ENCODE assay signal across 9 mouse cellular contexts in genomic region chrX:73410880-73411517, GRCm38 (mm10). TPM values are rescaled to one million over a fixed set of nuclear protein-coding genes. Genes with fewer than 3 reads are reported as not detected.
DNase-seq lines count a peak whose midpoint lies in the region; ATAC-seq and TF ChIP-seq lines count a peak whose summit lies in the region.
"Had no signal": no experiment of that assay in that cellular context is flagged by ENCODE, and none has a peak within 500 bp of the region (broad histone marks: within the 10 kb centered on the region; RNA-seq: fewer than 3 reads in every experiment).

Zfp92 (plus strand) TSS chrX:73411096.

- no peak for TF ChIP-seq POLR2A in heart, adult 2 months (IDR thresholded peaks at IDR 0.05; ENCODE audit: insufficient read depth, low read depth, low read length)
- no peak for TF ChIP-seq POLR2A in bone marrow macrophage, adult 2 months (IDR thresholded peaks at IDR 0.05; ENCODE audit: borderline replicate concordance, low read depth, low read length)

- no peak within 1 kb of the TSS for H3K27ac ChIP-seq in heart, embryonic 14.5 days (replicated peaks in 1 of 2; ENCODE audit: control insufficient read depth in 1 of 2, insufficient read depth in 1 of 2, low read depth in 2 of 2, low read length in 2 of 2)
- no peak within 1 kb of the TSS for H3K27ac ChIP-seq in heart, adult 2 months
- H3K27ac ChIP-seq in bone marrow macrophage, adult 2 months (ENCODE audit: insufficient read depth, low read depth, low read length): no peak within 1 kb of the TSS
- no peak within 1 kb of the TSS for H3K27ac ChIP-seq in forebrain, embryonic 15.5 days (replicated peaks)
- H3K27ac ChIP-seq in neural tube, embryonic 12.5 days: no peak within 1 kb of the TSS

- peaks cover 4% of the 10 kb centered on the region; the same call in 1 of the 2 replicates for H3K27me3 ChIP-seq in heart, embryonic 14.5 days (ENCODE audit: control insufficient read depth, insufficient read depth, low read length)
- H3K27me3 ChIP-seq in heart, adult 2 months (ENCODE audit: control insufficient read depth, insufficient read depth, low read length): 0 out of 2 replicates have a peak, but pooled peaks cover 3% of the 10 kb centered on the region
- H3K27me3 ChIP-seq in forebrain, embryonic 15.5 days: no peaks in the 10 kb centered on the region
- H3K27me3 ChIP-seq in neural tube, embryonic 12.5 days (replicated peaks): no peaks in the 10 kb centered on the region

- intact Hi-C loops in heart, adult 2 months (cut with DNase I): no loop called here

- TF ChIP-seq EP300 in heart, adult 2 months (IDR thresholded peaks at IDR 0.05; ENCODE audit: insufficient read depth, low read depth, low read length): no peak

- 17% methylated on average over 20 of the region's 20 CpGs for WGBS in heart, embryonic 14.5 days
- WGBS in heart, adult 2 months: 10% methylated on average over 19 of the region's 20 CpGs
- WGBS in forebrain, embryonic 15.5 days: 28% methylated on average over 20 of the region's 20 CpGs
- WGBS in neural tube, embryonic 12.5 days: 22% methylated on average over 20 of the region's 20 CpGs

- H3K4me2 ChIP-seq in heart, embryonic 14.5 days (ENCODE audit: low read length): peak within 1 kb of the TSS; percentile 63
- peak within 1 kb of the TSS; percentile 39 for H3K4me2 ChIP-seq in forebrain, embryonic 15.5 days (replicated peaks)
- peak within 1 kb of the TSS; percentile 57 for H3K4me2 ChIP-seq in neural tube, embryonic 12.5 days (replicated peaks)

- H3K9me3 ChIP-seq in heart, embryonic 14.5 days (ENCODE audit: control insufficient read depth, low read length): no peaks in the 10 kb centered on the region
- H3K9me3 ChIP-seq in forebrain, embryonic 15.5 days: no peaks in the 10 kb centered on the region
- H3K9me3 ChIP-seq in neural tube, embryonic 12.5 days: no peaks in the 10 kb centered on the region

- ATAC-seq in heart, embryonic 14.5 days (ENCODE audit: insufficient number of reproducible peaks, insufficient read depth, low FRiP score, low read depth): no peak
- ATAC-seq in forebrain, embryonic 15.5 days (replicated peaks): no peak
- no peak for ATAC-seq in neural tube, embryonic 12.5 days (ENCODE audit: low FRiP score, low read depth)
- ATAC-seq: Patski had no signal

- H3K9ac ChIP-seq in heart, embryonic 14.5 days (ENCODE audit: low read length): no peak within 1 kb of the TSS; the same call in 1 of the 2 replicates
- no peak within 1 kb of the TSS for H3K9ac ChIP-seq in heart, adult 2 months (ENCODE audit: low read depth, low read length)
- no peak within 1 kb of the TSS for H3K9ac ChIP-seq in forebrain, embryonic 15.5 days (replicated peaks)
- H3K9ac ChIP-seq in neural tube, embryonic 12.5 days: no peak within 1 kb of the TSS

- no peak for DNase-seq in heart, adult 2 months
- DNase-seq in layer of hippocampus, postnatal 36 days: peak; percentile 21 to 27
- DNase-seq in c-Kit-positive CD71-positive TER-119-positive erythroid progenitor cells, embryonic 14.5 days (ENCODE audit: low spot score): no peak
- DNase-seq in spleen, postnatal 4 days (ENCODE audit: low spot score in 2 of 2): no peak

- H3K79me2 ChIP-seq in heart, adult 2 months (replicated peaks; ENCODE audit: control insufficient read depth, insufficient read depth, low read length): no peaks in the 10 kb centered on the region

- peaks cover 0 to 2% of the 10 kb centered on the region in 2 experiments; a peak in 1 of 4 replicates for H3K4me1 ChIP-seq in heart, embryonic 14.5 days (ENCODE audit: control insufficient read depth in 2 of 2, insufficient read depth in 2 of 2, low read length in 2 of 2)
- H3K4me1 ChIP-seq in heart, adult 2 months (ENCODE audit: control insufficient read depth, insufficient read depth, low read length): no peaks in the 10 kb centered on the region
- H3K4me1 ChIP-seq in bone marrow macrophage, adult 2 months (ENCODE audit: control insufficient read depth, insufficient read depth, low read length): no peaks in the 10 kb centered on the region
- H3K4me1 ChIP-seq in forebrain, embryonic 15.5 days: no peaks in the 10 kb centered on the region
- H3K4me1 ChIP-seq in neural tube, embryonic 12.5 days: no peaks in the 10 kb centered on the region

- H3K4me3 ChIP-seq in heart, embryonic 14.5 days (ENCODE audit: control insufficient read depth in 1 of 2, insufficient read depth in 1 of 2, low read depth in 1 of 2, low read length in 2 of 2): peak within 1 kb of the TSS; percentile 21 to 36
- no peak within 1 kb of the TSS for H3K4me3 ChIP-seq in heart, adult 2 months
- H3K4me3 ChIP-seq in bone marrow macrophage, adult 2 months (ENCODE audit: insufficient read depth, low read length): peak within 1 kb of the TSS; percentile 41
- peak within 1 kb of the TSS; percentile 31 for H3K4me3 ChIP-seq in forebrain, embryonic 15.5 days
- H3K4me3 ChIP-seq in neural tube, embryonic 12.5 days: peak within 1 kb of the TSS; percentile 21

- H3K36me3 ChIP-seq in heart, embryonic 14.5 days (ENCODE audit: control insufficient read depth, insufficient read depth, low read length): no peaks in the 10 kb centered on the region
- no peaks in the 10 kb centered on the region for H3K36me3 ChIP-seq in heart, adult 2 months (ENCODE audit: control insufficient read depth, insufficient read depth, low read length)
- no peaks in the 10 kb centered on the region for H3K36me3 ChIP-seq in forebrain, embryonic 15.5 days
- H3K36me3 ChIP-seq in neural tube, embryonic 12.5 days: no peaks in the 10 kb centered on the region

- TF ChIP-seq CTCF in heart, adult 2 months (IDR thresholded peaks at IDR 0.05): no peak
- TF ChIP-seq CTCF in bone marrow macrophage, adult 2 months (IDR thresholded peaks at IDR 0.05; ENCODE audit: low read depth, low read length): no peak

RNA-seq across cellular contexts. Expression of gene Zfp92, which starts in this region (rescaled TPM):
- not detected in 2 replicates for polyA plus RNA-seq in heart, embryonic 14.5 days (2014; fragmentation: Nextera tagmentation; extraction: Ambion mirVana)
- not detected for total RNA-seq in heart, adult 2 months (2021)
- polyA plus RNA-seq in heart, adult 2 months (2012; rRNA removed): not detected in 2 replicates
- not detected in 2 replicates for polyA plus RNA-seq in bone marrow macrophage, adult 2 months (2012; ENCODE audit: insufficient read depth, insufficient read length, missing spikeins)
- 0.62 and 0.72 TPM in 2 replicates for polyA plus RNA-seq in forebrain, embryonic 15.5 days (2015; fragmentation: Nextera tagmentation; extraction: Ambion mirVana)
- total RNA-seq in layer of hippocampus, postnatal 36 days (2021): 1 to 10 TPM; 2.1 to 2.9 TPM
- polyA plus RNA-seq in neural tube, embryonic 12.5 days (2016; fragmentation: Nextera tagmentation; extraction: Ambion mirVana): 0.17 and 0.35 TPM in 2 replicates

Comparison
In these comparisons a context has a peak if more than half of its experiments do, and no peak if none do; other contexts are left out.
1. DNase-seq: peak in layer of hippocampus, postnatal 36 days (2 of 2); none in heart, adult 2 months (0 of 2), c-Kit-positive CD71-positive TER-119-positive erythroid progenitor cells, embryonic 14.5 days (single experiment) and spleen, postnatal 4 days (0 of 2).
2. Peak in every context shown above with its lines, with median percentiles within 50 percentile points of each other: H3K4me2 ChIP-seq.